Mouse (Mus musculus) embryonic facial prominence, embryonic 13.5 days (tissue): ENCODE results near the gene Nagpa. TPM values are rescaled to one million over a fixed set of nuclear protein-coding genes. Genes with fewer than 3 reads are reported as not detected.
"Not testable (repeated sequence)": the region's sequence is repeated elsewhere in the genome, so short reads cannot be mapped to it uniquely, and the experiment has no call there.

ENCODE experiments used
- ATAC-seq: fragments of 200-750 bp; cut with Nextera tagmentation; 2 replicates; pipeline ENCODE4 v1.8.0; 2017; ENCODE audit warnings: low read depth; ENCODE audit not compliant: insufficient number of reproducible peaks, insufficient read depth, low FRiP score, low TSS enrichment
- H3K27ac ChIP-seq: fragments of 300-500 bp; sonication (generic); 2 replicates; pipeline ENCODE4 v1.5.1; 2015; ENCODE audit warnings: moderate library complexity, mild to moderate bottlenecking, inconsistent platforms
- H3K27me3 ChIP-seq: fragments of 300-500 bp; sonication (generic); 2 replicates; pipeline ENCODE4 v1.6.1; 2015; ENCODE audit warnings: mild to moderate bottlenecking, inconsistent platforms
- H3K36me3 ChIP-seq: fragments of 300-500 bp; sonication (generic); 2 replicates; pipeline ENCODE4 v1.6.1; 2015; ENCODE audit warnings: mild to moderate bottlenecking, inconsistent platforms
- H3K4me1 ChIP-seq: fragments of 300-500 bp; sonication (generic); 2 replicates; pipeline ENCODE4 v1.6.1; 2015; ENCODE audit warnings: inconsistent platforms
- H3K4me2 ChIP-seq: fragments of 300-500 bp; sonication (generic); 2 replicates; pipeline ENCODE4 v1.6.1; 2015; ENCODE audit warnings: moderate library complexity, mild to moderate bottlenecking, inconsistent platforms
- H3K4me3 ChIP-seq: fragments of 300-500 bp; sonication (generic); 2 replicates; pipeline ENCODE4 v1.5.1; 2015; ENCODE audit warnings: mild to moderate bottlenecking, inconsistent platforms
- H3K9ac ChIP-seq: fragments of 300-500 bp; sonication (generic); 2 replicates; pipeline ENCODE4 v1.6.1; 2015; ENCODE audit warnings: mild to moderate bottlenecking, inconsistent platforms
- H3K9me3 ChIP-seq: fragments of 300-500 bp; sonication (generic); 2 replicates; pipeline ENCODE4 v1.6.1; 2016; ENCODE audit warnings: inconsistent platforms
- WGBS: fragments of 180-500 bp; shearing (Covaris S2); methylation state at CpG from one replicate; pipeline ENCODE4 v1.1.7; 2015; ENCODE audit warnings: mixed read lengths; 5-methylcytosine and 5-hydroxymethylcytosine counted together
- polyA plus RNA-seq: library from polyadenylated mRNA; unstranded; fragments of >200 nt; fragmentation: Nextera tagmentation; extraction: Ambion mirVana; gene quantifications from 2 replicates; pipeline ENCODE4 v1.2.1, GENCODE M21; 2015

Nagpa gene
- polyA plus RNA-seq: 16.7 and 17.9 TPM in 2 replicates

DNA sequence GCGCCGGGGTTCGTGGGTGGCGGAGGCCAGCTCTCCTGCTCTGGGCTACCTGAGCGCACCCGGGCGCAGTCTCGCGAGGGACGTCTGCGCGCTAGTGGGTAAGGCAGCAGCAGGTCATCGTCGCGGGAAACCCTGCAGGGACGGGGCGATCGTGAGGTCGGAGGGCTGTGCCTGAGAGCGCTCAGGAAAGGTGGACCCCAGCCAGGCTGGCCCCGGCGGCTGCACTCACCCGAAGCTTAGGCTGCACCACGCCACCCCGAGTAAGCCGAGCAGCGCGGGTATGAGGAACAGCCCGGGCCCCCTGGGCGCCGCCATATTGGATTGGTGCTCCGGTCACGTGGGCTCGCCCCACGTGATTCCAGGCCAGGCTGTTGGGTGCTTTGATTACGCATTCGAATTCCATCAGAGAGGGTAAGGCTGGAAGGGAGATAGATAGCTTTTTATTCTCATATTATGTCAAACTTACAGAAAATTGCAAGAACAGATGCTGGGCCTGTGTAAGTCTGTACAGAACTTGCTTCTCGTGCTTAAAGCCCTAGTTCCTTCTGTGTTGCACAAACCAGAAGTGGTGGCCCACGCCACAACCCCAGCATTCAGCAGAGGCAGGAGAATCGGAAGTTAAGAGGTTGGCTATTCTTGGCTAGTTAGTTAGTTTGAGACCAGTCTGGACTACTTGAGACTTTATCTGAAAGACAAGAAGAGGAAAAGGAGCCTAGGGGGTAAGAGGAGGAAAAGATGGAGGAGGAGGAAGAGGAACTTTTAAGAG lies at the start of gene Nagpa:
TSS of gene Nagpa (minus strand) at position 345 of the 766 bp plus-strand sequence.
- Histone ChIP-seq H3K4me3 (peak within 1 kb of the TSS; percentile 90), H3K4me2 (peak within 1 kb of the TSS; percentile 93), H3K36me3 (peaks cover 13% of the 10 kb centered on the region; the same call in 1 of the 2 replicates), H3K27me3 (peaks cover 15% of the 10 kb centered on the region), H3K9ac (peak within 1 kb of the TSS; percentile 74), H3K4me1 (peaks cover 11% of the 10 kb centered on the region), H3K27ac (no peak within 1 kb of the TSS), H3K9me3 (no peaks in the 10 kb centered on the region)
- 5% methylated on average over 40 of the region's 40 CpGs for WGBS
- 0 out of 2 replicates have a peak, but pooled peaks have one; percentile 74 for ATAC-seq

GRCm38 (mm10) chr16:5252260-5252659 lies 48.4 kb upstream of the Nagpa start:
- peaks cover 11% of the 10 kb centered on the region for H3K4me1 ChIP-seq
- WGBS: 87% methylated on average over 2 of the region's 2 CpGs
- no peak overlapping the region for H3K9ac ChIP-seq
- H3K4me2 ChIP-seq: no peak overlapping the region
- no peak overlapping the region for H3K27ac ChIP-seq
- no peaks in the 10 kb centered on the region for H3K9me3 ChIP-seq
- no peaks in the 10 kb centered on the region for H3K27me3 ChIP-seq
- no peak for ATAC-seq
- H3K4me3 ChIP-seq: no peak overlapping the region
- peaks cover 44% of the 10 kb centered on the region for H3K36me3 ChIP-seq

- peaks cover 54% of the 10 kb centered on the region for H3K36me3 ChIP-seq
- peaks cover 11% of the 10 kb centered on the region for H3K4me1 ChIP-seq
- no peak overlapping the region for H3K4me3 ChIP-seq
- no peak overlapping the region for H3K27ac ChIP-seq
- no peak for ATAC-seq
- 89% methylated on average over 3 of the region's 3 CpGs for WGBS
- no peak overlapping the region for H3K4me2 ChIP-seq
- H3K27me3 ChIP-seq: no peaks in the 10 kb centered on the region
- no peaks in the 10 kb centered on the region for H3K9me3 ChIP-seq
- no peak overlapping the region for H3K9ac ChIP-seq
These were observed 47.1 kb upstream of the Nagpa start for GRCm38 (mm10) chr16:5250891-5251290.

GRCm38 (mm10) chr16:5244411-5244810 lies 40.6 kb upstream of the Nagpa start:
- no peak overlapping the region for H3K4me2 ChIP-seq
- peaks cover 90% of the 10 kb centered on the region for H3K36me3 ChIP-seq
- H3K4me1 ChIP-seq: no peaks in the 10 kb centered on the region
- WGBS: 38% methylated on average over 7 of the region's 7 CpGs
- H3K9ac ChIP-seq: no peak overlapping the region
- H3K27ac ChIP-seq: no peak overlapping the region
- no peaks in the 10 kb centered on the region for H3K27me3 ChIP-seq
- no peak overlapping the region for H3K4me3 ChIP-seq
- no peaks in the 10 kb centered on the region for H3K9me3 ChIP-seq
- ATAC-seq: no peak

DNA sequence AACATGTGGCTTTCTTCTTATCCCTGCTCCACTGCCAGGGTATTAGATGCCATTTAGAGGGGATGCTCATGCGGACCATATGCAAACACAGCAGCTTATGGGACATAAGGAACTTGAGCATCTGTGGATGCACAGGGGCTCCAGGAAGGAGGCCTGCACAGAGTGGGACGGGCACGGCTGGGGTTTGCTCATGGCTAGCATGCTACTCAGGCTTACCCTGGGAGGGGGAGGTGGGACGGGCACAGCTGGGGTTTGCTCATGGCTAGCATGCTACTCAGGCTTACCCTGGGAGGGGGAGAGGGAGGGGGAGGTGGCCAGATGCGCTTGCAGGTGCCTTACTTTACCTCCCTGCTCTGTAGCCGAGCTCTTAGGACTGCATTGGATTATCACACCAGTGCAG lies 39.1 kb upstream of the Nagpa start:
- H3K36me3 ChIP-seq: peaks cover 87% of the 10 kb centered on the region
- no peak overlapping the region for H3K4me3 ChIP-seq
- no peak overlapping the region for H3K9ac ChIP-seq
- no peaks in the 10 kb centered on the region for H3K27me3 ChIP-seq
- H3K4me2 ChIP-seq: no peak overlapping the region
- no peak overlapping the region for H3K27ac ChIP-seq
- ATAC-seq: no peak
- H3K4me1 ChIP-seq: no peaks in the 10 kb centered on the region
- WGBS: 91% methylated on average over 6 of the region's 6 CpGs
- H3K9me3 ChIP-seq: no peaks in the 10 kb centered on the region

- ATAC-seq: no peak
- no peaks in the 10 kb centered on the region for H3K4me1 ChIP-seq
- H3K36me3 ChIP-seq: peaks cover 81% of the 10 kb centered on the region
- no peaks in the 10 kb centered on the region for H3K27me3 ChIP-seq
- H3K4me2 ChIP-seq: no peak overlapping the region
- H3K9me3 ChIP-seq: no peaks in the 10 kb centered on the region
- 87% methylated on average over 4 of the region's 4 CpGs for WGBS
- no peak overlapping the region for H3K4me3 ChIP-seq
- no peak overlapping the region for H3K27ac ChIP-seq
- H3K9ac ChIP-seq: no peak overlapping the region
These were observed 38.5 kb upstream of the Nagpa start for GRCm38 (mm10) chr16:5242355-5242754.

GRCm38 (mm10) chr16:5233418-5234313 lies 29.9 kb upstream of the Nagpa start, which contains the start of gene Alg1:
TSS of gene Alg1 (plus strand) at chr16:5233621.
- ATAC-seq: peak; percentile 96
- H3K4me1 ChIP-seq: peaks cover 12% of the 10 kb centered on the region
- H3K36me3 ChIP-seq: peaks cover 12% of the 10 kb centered on the region; the same call in 1 of the 2 replicates
- no peak within 1 kb of the TSS for H3K27ac ChIP-seq
- WGBS: 3% methylated on average over 47 of the region's 47 CpGs
- peak within 1 kb of the TSS; percentile 90 for H3K4me2 ChIP-seq
- peak within 1 kb of the TSS; percentile 88 for H3K4me3 ChIP-seq
- H3K9ac ChIP-seq: peak within 1 kb of the TSS; percentile 87
- H3K27me3 ChIP-seq: no peaks in the 10 kb centered on the region
- H3K9me3 ChIP-seq: no peaks in the 10 kb centered on the region; the same call in 1 of the 2 replicates

DNA sequence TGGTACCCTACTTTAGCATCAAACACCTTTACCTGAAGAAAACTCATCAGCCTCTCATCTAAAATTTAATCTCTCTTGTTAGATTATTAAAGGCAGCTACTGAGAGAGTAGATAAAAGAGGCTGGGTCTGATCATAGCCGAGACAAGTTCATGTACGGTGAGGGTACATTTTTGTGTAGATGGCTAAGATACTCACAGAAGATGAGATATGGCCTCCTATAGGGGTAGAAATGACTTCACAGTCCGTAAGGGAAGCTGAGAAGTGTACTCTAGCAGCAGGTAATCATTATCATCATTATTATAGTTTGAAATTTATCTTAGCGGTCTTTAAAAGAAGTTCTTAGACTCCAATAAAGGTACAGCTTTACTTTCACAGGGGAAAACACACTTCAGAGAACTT lies 29.2 kb upstream of the Nagpa start:
- no peaks in the 10 kb centered on the region; the same call in 1 of the 2 replicates for H3K9me3 ChIP-seq
- H3K27me3 ChIP-seq: no peaks in the 10 kb centered on the region
- no peak overlapping the region for H3K9ac ChIP-seq
- peak overlapping the region; percentile 88 for H3K4me3 ChIP-seq
- H3K4me1 ChIP-seq: peaks cover 12% of the 10 kb centered on the region
- H3K27ac ChIP-seq: no peak overlapping the region
- H3K4me2 ChIP-seq: peak overlapping the region; percentile 19
- no peak for ATAC-seq
- WGBS: 74% methylated on average over 4 of the region's 4 CpGs
- peaks cover 6% of the 10 kb centered on the region; the same call in 1 of the 2 replicates for H3K36me3 ChIP-seq

GRCm38 (mm10) chr16:5228103-5228502 lies 24.3 kb upstream of the Nagpa start:
- not testable (repeated sequence) for H3K4me3 ChIP-seq, H3K27me3 ChIP-seq, ATAC-seq, H3K4me1 ChIP-seq, H3K27ac ChIP-seq, H3K4me2 ChIP-seq, H3K36me3 ChIP-seq, H3K9me3 ChIP-seq, H3K9ac ChIP-seq
- WGBS: 75% methylated on average over 3 of the region's 3 CpGs

DNA sequence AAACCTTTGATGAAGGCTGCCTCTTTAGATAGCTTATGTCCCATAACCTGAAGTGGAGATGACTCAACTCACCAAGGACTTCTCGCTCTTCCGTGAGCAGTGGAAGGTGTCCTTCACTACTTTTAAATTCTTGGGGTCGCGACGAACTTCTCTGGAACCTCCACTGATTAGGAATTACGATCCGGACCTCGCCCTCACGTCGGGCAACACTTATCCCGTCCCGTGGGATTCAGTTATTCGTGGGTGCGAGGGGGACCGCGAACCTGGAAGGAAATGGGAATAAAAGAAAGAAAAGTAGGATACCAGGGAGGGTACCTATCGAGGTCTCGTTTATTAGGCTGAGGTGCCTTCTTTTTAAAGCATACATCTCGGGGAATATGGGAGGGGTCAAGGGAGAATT lies 23.7 kb upstream of the Nagpa start:
- not testable (repeated sequence) for H3K36me3 ChIP-seq, H3K9me3 ChIP-seq, ATAC-seq, H3K27ac ChIP-seq, H3K9ac ChIP-seq, H3K27me3 ChIP-seq, H3K4me3 ChIP-seq, H3K4me1 ChIP-seq, H3K4me2 ChIP-seq
- 84% methylated on average over 19 of the region's 19 CpGs for WGBS

- H3K27me3 ChIP-seq, H3K4me1 ChIP-seq, H3K4me3 ChIP-seq, H3K9me3 ChIP-seq, H3K4me2 ChIP-seq, H3K9ac ChIP-seq, H3K36me3 ChIP-seq, H3K27ac ChIP-seq, ATAC-seq: not testable (repeated sequence)
- WGBS: 4% methylated on average over 1 of the region's 1 CpGs
These were observed 22.7 kb upstream of the Nagpa start for GRCm38 (mm10) chr16:5226534-5226933.
